Mouse (Mus musculus) spleen, postnatal 10 days (tissue): ENCODE results near the gene Slc3a1.
A peak's percentile ranks its signal among the peaks of the same experiment; 100 is the strongest.

Experiments
- DNase-seq, 2 experiments: peaks; one replicate each; pipeline ENCODE4 v3.0.0; 2021 to 2022; ENCODE audit warnings: low spot score in 2 of 2

Gene Slc3a1

GRCm38 (mm10) chr17:85028093-85028739 lies at the start of gene Slc3a1:
TSS of gene Slc3a1 (plus strand) at chr17:85028376.
- DNase-seq: no peak

GRCm38 (mm10) chr17:84981721-84982120 lies 46.5 kb upstream of the Slc3a1 start:
- DNase-seq: no peak

GRCm38 (mm10) chr17:84982735-84983134 lies 45.4 kb upstream of the Slc3a1 start:
- no peak for DNase-seq

- DNase-seq: no peak
These were observed 41.8 kb upstream of the Slc3a1 start for GRCm38 (mm10) chr17:84986368-84986767.

GRCm38 (mm10) chr17:84987834-84988410 lies 40.3 kb upstream of the Slc3a1 start:
- no peak for DNase-seq

- DNase-seq: no peak
These were observed 39.7 kb upstream of the Slc3a1 start for GRCm38 (mm10) chr17:84988514-84988913.

GRCm38 (mm10) chr17:84995844-84996243 lies 32.3 kb upstream of the Slc3a1 start:
- DNase-seq: no peak

GRCm38 (mm10) chr17:84997639-84998038 lies 30.5 kb upstream of the Slc3a1 start:
- DNase-seq: no peak

- DNase-seq: no peak
These were observed 28.5 kb upstream of the Slc3a1 start for GRCm38 (mm10) chr17:84999636-85000035.

- no peak for DNase-seq
These were observed 14.7 kb upstream of the Slc3a1 start for GRCm38 (mm10) chr17:85013485-85013884.

GRCm38 (mm10) chr17:85014632-85015031 lies 13.5 kb upstream of the Slc3a1 start:
- DNase-seq: no peak

GRCm38 (mm10) chr17:85018344-85018743 lies 9.8 kb upstream of the Slc3a1 start:
- no peak for DNase-seq

- DNase-seq: no peak
These were observed 9.4 kb upstream of the Slc3a1 start for GRCm38 (mm10) chr17:85018794-85019193.

GRCm38 (mm10) chr17:85020343-85020742 lies 7.8 kb upstream of the Slc3a1 start:
- peak in 1 of 2 experiments; percentile 6 for DNase-seq

- DNase-seq: peak in 1 of 2 experiments; percentile 50
These were observed 4.7 kb upstream of the Slc3a1 start for GRCm38 (mm10) chr17:85023247-85024167.

GRCm38 (mm10) chr17:85024237-85024636 lies 3.9 kb upstream of the Slc3a1 start:
- no peak for DNase-seq

- no peak for DNase-seq
These were observed 3.0 kb upstream of the Slc3a1 start for GRCm38 (mm10) chr17:85025151-85025550.

- DNase-seq: no peak
These were observed 1.7 kb upstream of the Slc3a1 start for GRCm38 (mm10) chr17:85026436-85026835.

- no peak for DNase-seq
These were observed 929 bp upstream of the Slc3a1 start for GRCm38 (mm10) chr17:85027247-85027646.

GRCm38 (mm10) chr17:85028797-85029196 lies 621 bp downstream of the Slc3a1 start:
- no peak for DNase-seq

GRCm38 (mm10) chr17:85030651-85031050 lies 2.5 kb downstream of the Slc3a1 start:
- DNase-seq: no peak

- no peak for DNase-seq
These were observed 4.9 kb downstream of the Slc3a1 start for GRCm38 (mm10) chr17:85033087-85033486.

- no peak for DNase-seq
These were observed 5.9 kb downstream of the Slc3a1 start for GRCm38 (mm10) chr17:85034068-85034467.
